Mouse (Mus musculus): ENCODE measurements around the gene Fam210b. TPM values are rescaled to one million over a fixed set of nuclear protein-coding genes. Genes with fewer than 3 reads are reported as not detected.

Fam210b gene
- 17.4 TPM for polyA plus RNA-seq (2017; shearing (Covaris generic))

DNA sequence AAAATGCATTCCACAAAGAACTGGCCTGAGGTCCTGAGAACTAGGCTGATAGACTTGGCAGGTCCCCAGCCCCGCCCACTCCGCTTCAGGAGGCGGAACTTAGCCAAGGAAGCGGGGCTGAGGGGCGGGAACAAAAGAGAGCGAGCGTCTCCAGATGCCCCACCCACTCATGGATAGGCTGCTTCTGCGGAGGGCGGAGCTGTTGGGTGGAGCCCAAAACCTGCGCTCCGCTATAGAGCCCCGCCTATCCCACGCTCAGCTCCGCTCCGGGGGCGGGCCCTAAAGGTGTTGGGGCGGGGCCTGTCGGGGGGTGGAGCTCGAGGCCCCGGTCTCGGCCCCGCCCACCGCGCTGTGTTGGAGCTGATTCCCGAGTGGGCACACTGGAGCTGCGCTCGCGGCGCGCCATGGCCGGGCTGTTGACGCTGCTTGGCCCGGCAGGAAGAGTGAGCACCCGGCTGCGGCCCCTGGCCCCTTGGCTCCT, at the start of gene Fam210b:
Gene Fam210b, plus strand, starts transcription at position 308 of the 481 bp plus-strand sequence.

DNA sequence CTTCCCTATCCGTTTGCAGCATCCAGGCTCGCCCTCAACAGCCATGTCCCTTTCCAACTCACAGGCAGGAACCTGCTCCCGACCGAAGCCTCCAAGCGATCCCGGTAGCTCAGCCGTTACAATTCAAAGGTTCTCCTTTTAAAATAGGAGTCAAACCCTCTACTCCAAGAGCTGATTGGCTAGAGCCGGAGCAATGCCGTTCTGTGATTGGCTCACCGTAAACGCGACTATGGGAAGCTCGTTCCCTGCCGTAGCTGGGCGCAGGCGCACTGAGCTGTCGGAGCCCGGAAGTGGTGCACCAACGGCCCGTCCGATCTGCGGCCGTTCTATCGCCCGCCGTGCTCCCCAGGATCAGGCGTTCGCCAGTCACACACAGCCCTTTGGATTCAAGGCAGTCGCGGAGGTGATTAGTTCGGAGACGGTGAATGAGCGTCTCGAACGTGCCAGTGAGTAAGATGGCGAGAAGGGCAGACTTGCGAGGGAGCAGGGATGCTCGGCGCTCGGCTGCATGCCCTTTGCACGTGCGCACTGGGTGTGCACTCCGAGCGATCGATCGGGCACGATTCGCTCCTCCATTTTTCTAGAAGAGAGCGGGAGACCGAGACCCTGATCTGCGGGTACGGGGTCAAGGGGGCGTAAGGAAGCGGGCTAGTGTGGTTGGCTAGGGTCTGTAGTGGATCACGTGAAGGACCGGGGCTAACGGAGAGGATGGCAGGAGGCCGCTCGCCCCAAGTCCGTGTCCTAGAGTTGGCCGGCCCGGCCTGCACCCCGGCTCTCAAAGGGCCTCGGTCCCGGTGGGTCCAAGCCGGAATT, 25.3 kb downstream of the Fam210b start, which contains the start of the genes Aurka and Cstf1:
Gene Aurka, minus strand, starts transcription at position 125 of the 813 bp plus-strand sequence.
Gene Cstf1, plus strand, starts transcription at position 271 of the 813 bp plus-strand sequence.

GRCm38 (mm10) chr2:172393391-172394051, 48.2 kb downstream of the Fam210b start, which contains the start of gene Cass4:
Gene Cass4 (plus strand): TSS chr2:172393794.

Other genes starting within 250 kb of the Fam210b start
- gene Mc3r, start 97.1 kb upstream of the Fam210b start, polyA plus RNA-seq (2017; shearing (Covaris generic)): not detected
- gene Aurka, start 25.0 kb downstream of the Fam210b start, polyA plus RNA-seq (2017; shearing (Covaris generic)): 4.3 TPM
- 33.3 TPM for gene Cstf1, start 25.1 kb downstream of the Fam210b start, polyA plus RNA-seq (2017; shearing (Covaris generic))
- gene Cass4, start 48.2 kb downstream of the Fam210b start, polyA plus RNA-seq (2017; shearing (Covaris generic)): 3.7 TPM
- gene Rtf2, start 95.0 kb downstream of the Fam210b start, polyA plus RNA-seq (2017; shearing (Covaris generic)): 122 TPM
- 4.2 TPM for gene Gcnt7, start 113.0 kb downstream of the Fam210b start, polyA plus RNA-seq (2017; shearing (Covaris generic))
- gene Fam209, start 127.0 kb downstream of the Fam210b start, polyA plus RNA-seq (2017; shearing (Covaris generic)): 1.5 TPM
- 0.08 TPM for gene Tfap2c, start 204.0 kb downstream of the Fam210b start, polyA plus RNA-seq (2017; shearing (Covaris generic))

Measured in CD4-positive, CD25-positive, alpha-beta regulatory T cell (primary cell).